Mouse (Mus musculus) testis, adult 2 months (tissue): ENCODE results near the gene Gm20388.

Source experiments
- CTCF ChIP-seq: fragments of 200-500 bp; IDR thresholded peaks from 2 replicates; pipeline ENCODE4 v1.5.1; 2012; ENCODE audit warnings: low read depth, mild to moderate bottlenecking, inconsistent platforms, low read length, moderate library complexity; ENCODE audit not compliant: control insufficient read depth, insufficient read depth, insufficient replicate concordance
- POLR2A ChIP-seq: fragments of 200-500 bp; IDR thresholded peaks from 2 replicates; pipeline ENCODE4 v1.6.1; 2012; ENCODE audit warnings: low read depth, mild to moderate bottlenecking, inconsistent platforms, low read length, moderate library complexity; ENCODE audit not compliant: control insufficient read depth

GRCm38 (mm10) chr8:121964716-121965512 is 2054.3 kb downstream of the Gm20388 start:
- TF ChIP-seq CTCF (no peak), POLR2A (no peak)
